Mouse (Mus musculus): Measurements from ENCODE around the gene Hoxd12. TPM values are rescaled to one million over a fixed set of nuclear protein-coding genes. Genes with fewer than 3 reads are reported as not detected.
A peak's percentile ranks its signal among the peaks of the same experiment; 100 is the strongest.

Gene Hoxd12
- polyA plus RNA-seq (2014; fragmentation: Nextera tagmentation; extraction: Ambion mirVana): not detected in 2 replicates

GRCm38 (mm10) chr2:74674881-74675665 lies at the start of gene Hoxd12:
Hoxd12 (plus strand) TSS chr2:74675013.
- no peak within 1 kb of the TSS for H3K27ac ChIP-seq (ENCODE audit: low read depth, low read length)
- 0 out of 2 replicates have a peak, but pooled peaks cover 6% of the 10 kb centered on the region for H3K4me1 ChIP-seq (ENCODE audit: control insufficient read depth, insufficient read depth, low read length)
- no peaks in the 10 kb centered on the region for H3K9me3 ChIP-seq (ENCODE audit: control insufficient read depth, low read length)
- no peak for ATAC-seq (ENCODE audit: low read depth)
- no peak within 1 kb of the TSS for H3K4me3 ChIP-seq (ENCODE audit: low read depth, low read length)
- peak within 1 kb of the TSS; percentile 8; the same call in 1 of the 2 replicates for H3K4me2 ChIP-seq (ENCODE audit: low read depth, low read length)
- H3K9ac ChIP-seq (replicated peaks; ENCODE audit: low read depth, low read length): no peak within 1 kb of the TSS
- H3K27me3 ChIP-seq (ENCODE audit: control insufficient read depth, insufficient read depth, low read length): peaks cover 70% of the 10 kb centered on the region
- no peaks in the 10 kb centered on the region for H3K36me3 ChIP-seq (ENCODE audit: control insufficient read depth, insufficient read depth, low read length)
- WGBS: 3% methylated on average over 47 of the region's 47 CpGs

DNA sequence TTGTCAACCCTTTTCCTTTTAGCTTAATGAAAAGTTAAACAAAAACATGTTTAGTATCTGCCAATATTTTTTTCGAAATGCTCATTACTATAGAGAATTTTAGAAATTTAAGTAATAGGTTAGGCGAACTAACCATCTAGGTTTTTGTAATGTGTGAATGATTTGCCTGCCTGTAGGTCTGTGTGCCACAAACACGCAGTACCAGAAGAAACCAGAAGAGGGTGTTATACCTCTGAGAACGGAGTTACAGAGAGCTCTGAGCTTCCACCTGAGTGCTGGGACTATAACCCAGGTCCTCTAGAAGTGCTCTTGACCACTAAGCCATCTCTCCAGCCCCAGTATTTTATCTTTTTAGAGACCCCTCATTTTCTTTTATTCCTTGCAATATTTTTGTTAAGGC lies 39.4 kb upstream of the Hoxd12 start:
- Histone ChIP-seq H3K4me2 (ENCODE audit: low read depth, low read length) (no peak overlapping the region), H3K27ac (ENCODE audit: low read depth, low read length) (no peak overlapping the region), H3K36me3 (ENCODE audit: control insufficient read depth, insufficient read depth, low read length) (no peaks in the 10 kb centered on the region), H3K27me3 (ENCODE audit: control insufficient read depth, insufficient read depth, low read length) (no peaks in the 10 kb centered on the region), H3K4me1 (ENCODE audit: control insufficient read depth, insufficient read depth, low read length) (no peaks in the 10 kb centered on the region), H3K4me3 (ENCODE audit: low read depth, low read length) (no peak overlapping the region), H3K9me3 (ENCODE audit: control insufficient read depth, low read length) (no peaks in the 10 kb centered on the region), H3K9ac (replicated peaks; ENCODE audit: low read depth, low read length) (no peak overlapping the region)
- ATAC-seq (ENCODE audit: low read depth): no peak
- 75% methylated on average over 4 of the region's 4 CpGs for WGBS

GRCm38 (mm10) chr2:74642431-74642830 lies 32.4 kb upstream of the Hoxd12 start:
- H3K4me2 ChIP-seq (ENCODE audit: low read depth, low read length): no peak overlapping the region
- no peak overlapping the region for H3K27ac ChIP-seq (ENCODE audit: low read depth, low read length)
- H3K4me1 ChIP-seq (ENCODE audit: control insufficient read depth, insufficient read depth, low read length): no peaks in the 10 kb centered on the region
- no peak overlapping the region for H3K9ac ChIP-seq (replicated peaks; ENCODE audit: low read depth, low read length)
- ATAC-seq (ENCODE audit: low read depth): no peak
- WGBS: 40% methylated on average over 5 of the region's 5 CpGs
- H3K4me3 ChIP-seq (ENCODE audit: low read depth, low read length): no peak overlapping the region
- H3K36me3 ChIP-seq (ENCODE audit: control insufficient read depth, insufficient read depth, low read length): no peaks in the 10 kb centered on the region
- peaks cover 18% of the 10 kb centered on the region for H3K27me3 ChIP-seq (ENCODE audit: control insufficient read depth, insufficient read depth, low read length)
- no peaks in the 10 kb centered on the region for H3K9me3 ChIP-seq (ENCODE audit: control insufficient read depth, low read length)

GRCm38 (mm10) chr2:74645631-74646030 lies 29.2 kb upstream of the Hoxd12 start:
- no peaks in the 10 kb centered on the region for H3K36me3 ChIP-seq (ENCODE audit: control insufficient read depth, insufficient read depth, low read length)
- peaks cover 44% of the 10 kb centered on the region for H3K27me3 ChIP-seq (ENCODE audit: control insufficient read depth, insufficient read depth, low read length)
- 87% methylated on average over 3 of the region's 3 CpGs for WGBS
- no peak for ATAC-seq (ENCODE audit: low read depth)
- no peak overlapping the region for H3K9ac ChIP-seq (replicated peaks; ENCODE audit: low read depth, low read length)
- H3K4me1 ChIP-seq (ENCODE audit: control insufficient read depth, insufficient read depth, low read length): no peaks in the 10 kb centered on the region
- no peak overlapping the region for H3K27ac ChIP-seq (ENCODE audit: low read depth, low read length)
- no peak overlapping the region for H3K4me2 ChIP-seq (ENCODE audit: low read depth, low read length)
- H3K9me3 ChIP-seq (ENCODE audit: control insufficient read depth, low read length): no peaks in the 10 kb centered on the region
- H3K4me3 ChIP-seq (ENCODE audit: low read depth, low read length): no peak overlapping the region

- Histone ChIP-seq H3K9me3 (ENCODE audit: control insufficient read depth, low read length) (no peaks in the 10 kb centered on the region), H3K4me3 (ENCODE audit: low read depth, low read length) (no peak overlapping the region), H3K4me1 (ENCODE audit: control insufficient read depth, insufficient read depth, low read length) (no peaks in the 10 kb centered on the region), H3K27ac (ENCODE audit: low read depth, low read length) (no peak overlapping the region), H3K27me3 (ENCODE audit: control insufficient read depth, insufficient read depth, low read length) (peaks cover 52% of the 10 kb centered on the region), H3K9ac (replicated peaks; ENCODE audit: low read depth, low read length) (no peak overlapping the region), H3K36me3 (ENCODE audit: control insufficient read depth, insufficient read depth, low read length) (no peaks in the 10 kb centered on the region), H3K4me2 (ENCODE audit: low read depth, low read length) (no peak overlapping the region)
- ATAC-seq (ENCODE audit: low read depth): no peak
- WGBS: 14% methylated on average over 7 of the region's 7 CpGs
Observed at GRCm38 (mm10) chr2:74647082-74647864, 27.5 kb upstream of the Hoxd12 start.

- no peak overlapping the region for H3K4me3 ChIP-seq (ENCODE audit: low read depth, low read length)
- ATAC-seq (ENCODE audit: low read depth): no peak
- H3K36me3 ChIP-seq (ENCODE audit: control insufficient read depth, insufficient read depth, low read length): no peaks in the 10 kb centered on the region
Observed at GRCm38 (mm10) chr2:74652996-74653340, 21.8 kb upstream of the Hoxd12 start.

DNA sequence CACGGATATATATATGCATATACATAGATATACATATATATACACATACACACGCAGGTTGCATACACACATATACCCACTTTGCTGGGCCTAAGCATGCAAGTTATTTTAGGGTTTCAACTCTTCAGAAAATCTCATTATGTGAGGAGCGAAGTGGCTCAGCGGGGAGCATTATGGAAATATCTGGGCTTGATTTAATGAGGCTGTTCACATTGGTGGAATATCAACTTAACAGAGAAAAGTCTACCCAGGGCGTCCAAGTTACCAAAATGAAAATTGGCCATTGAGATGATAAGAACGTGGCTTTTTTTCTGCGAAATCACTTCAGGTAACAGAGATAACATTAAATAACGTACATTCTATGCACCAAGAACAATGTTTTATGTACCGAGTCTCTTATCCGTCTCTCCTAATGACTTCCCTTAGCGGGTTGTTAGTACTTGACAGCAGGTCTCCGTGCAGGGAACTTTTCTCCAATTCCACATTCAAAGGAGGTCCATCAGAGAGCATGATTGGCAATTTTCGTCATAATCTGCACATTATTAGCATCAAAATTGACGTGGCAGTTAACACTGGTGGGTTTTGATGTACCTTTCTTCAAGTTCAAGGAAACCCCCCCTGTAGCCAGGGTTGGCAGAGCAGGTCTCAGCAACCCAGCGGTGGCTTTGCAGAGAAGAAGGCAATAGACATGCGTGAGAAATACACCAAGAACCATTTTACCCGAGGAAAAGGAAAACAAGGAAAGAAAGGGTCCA lies 20.9 kb upstream of the Hoxd12 start:
- Histone ChIP-seq H3K4me2 (ENCODE audit: low read depth, low read length) (no peak overlapping the region), H3K9ac (replicated peaks; ENCODE audit: low read depth, low read length) (no peak overlapping the region), H3K27ac (ENCODE audit: low read depth, low read length) (no peak overlapping the region), H3K36me3 (ENCODE audit: control insufficient read depth, insufficient read depth, low read length) (no peaks in the 10 kb centered on the region), H3K4me1 (ENCODE audit: control insufficient read depth, insufficient read depth, low read length) (peaks cover 5% of the 10 kb centered on the region), H3K9me3 (ENCODE audit: control insufficient read depth, low read length) (no peaks in the 10 kb centered on the region), H3K4me3 (ENCODE audit: low read depth, low read length) (no peak overlapping the region), H3K27me3 (ENCODE audit: control insufficient read depth, insufficient read depth, low read length) (peaks cover 40% of the 10 kb centered on the region)
- no peak for ATAC-seq (ENCODE audit: low read depth)
- WGBS: 12% methylated on average over 17 of the region's 17 CpGs

More at GRCm38 (mm10) chr2:74652996-74653340, 21.8 kb upstream of the Hoxd12 start:
- H3K4me1 ChIP-seq (ENCODE audit: control insufficient read depth, insufficient read depth, low read length): peaks cover 5% of the 10 kb centered on the region; the same call in 1 of the 2 replicates
- peaks cover 49% of the 10 kb centered on the region for H3K27me3 ChIP-seq (ENCODE audit: control insufficient read depth, insufficient read depth, low read length)
- H3K4me2 ChIP-seq (ENCODE audit: low read depth, low read length): no peak overlapping the region
- 44% methylated on average over 2 of the region's 2 CpGs for WGBS
- no peak overlapping the region for H3K9ac ChIP-seq (replicated peaks; ENCODE audit: low read depth, low read length)
- no peak overlapping the region for H3K27ac ChIP-seq (ENCODE audit: low read depth, low read length)
- no peaks in the 10 kb centered on the region for H3K9me3 ChIP-seq (ENCODE audit: control insufficient read depth, low read length)

- Histone ChIP-seq H3K27me3 (ENCODE audit: control insufficient read depth, insufficient read depth, low read length) (peaks cover 33% of the 10 kb centered on the region), H3K9me3 (ENCODE audit: control insufficient read depth, low read length) (no peaks in the 10 kb centered on the region), H3K4me1 (ENCODE audit: control insufficient read depth, insufficient read depth, low read length) (peaks cover 5% of the 10 kb centered on the region), H3K4me3 (ENCODE audit: low read depth, low read length) (peak overlapping the region; percentile 29; the same call in 1 of the 2 replicates), H3K27ac (ENCODE audit: low read depth, low read length) (no peak overlapping the region), H3K4me2 (ENCODE audit: low read depth, low read length) (no peak overlapping the region), H3K9ac (replicated peaks; ENCODE audit: low read depth, low read length) (no peak overlapping the region), H3K36me3 (ENCODE audit: control insufficient read depth, insufficient read depth, low read length) (no peaks in the 10 kb centered on the region)
- no peak for ATAC-seq (ENCODE audit: low read depth)
- WGBS: 3% methylated on average over 18 of the region's 20 CpGs
Observed at GRCm38 (mm10) chr2:74654743-74655419, 19.9 kb upstream of the Hoxd12 start.
